Mouse (Mus musculus): Measurements from ENCODE around the gene Pmf1. TPM values are rescaled to one million over a fixed set of nuclear protein-coding genes. Genes with fewer than 3 reads are reported as not detected.
A peak's percentile ranks its signal among the peaks of the same experiment; 100 is the strongest.
"Not testable (repeated sequence)": the region's sequence is repeated elsewhere in the genome, so short reads cannot be mapped to it uniquely, and the experiment has no call there.

The Pmf1 gene
- polyA plus RNA-seq, 1 experiment from 2014 or later: 169 TPM

DNA sequence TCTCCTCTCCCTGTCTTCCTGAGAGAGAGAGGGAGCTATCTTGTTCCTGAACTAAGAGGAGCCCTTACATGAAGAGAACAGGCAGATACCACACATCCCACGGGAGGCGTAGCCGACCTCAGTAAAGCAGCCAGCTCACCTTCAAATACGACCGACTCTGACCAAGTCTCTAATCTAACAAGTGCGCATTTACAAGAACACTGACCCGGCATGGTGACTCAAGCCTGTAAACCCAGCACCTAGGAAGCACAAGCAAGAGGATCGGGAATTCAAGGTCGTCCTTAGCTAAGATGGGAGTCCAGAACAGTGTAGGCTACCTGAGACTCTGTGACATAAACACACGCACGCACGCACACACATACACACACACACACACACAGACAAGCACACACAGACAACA lies 32.4 kb upstream of the Pmf1 start:
- Histone ChIP-seq H3K27ac (ENCODE audit: low read depth, low read length) (no peak overlapping the region), H3K4me3 (ENCODE audit: low read length) (no peak overlapping the region), H3K4me2 (replicated peaks; ENCODE audit: low read depth, low read length) (no peak overlapping the region), H3K27me3 (ENCODE audit: control insufficient read depth, insufficient read depth, low read length) (no peaks in the 10 kb centered on the region), H3K36me3 (ENCODE audit: control insufficient read depth, insufficient read depth, low read length) (no peaks in the 10 kb centered on the region), H3K9ac (ENCODE audit: low read depth, low read length) (no peak overlapping the region), H3K9me3 (ENCODE audit: control insufficient read depth, low read length) (no peaks in the 10 kb centered on the region), H3K4me1 (ENCODE audit: control insufficient read depth, insufficient read depth, low read length) (peaks cover 10% of the 10 kb centered on the region)
- no peak for ATAC-seq (ENCODE audit: low FRiP score, low TSS enrichment)
- 82% methylated on average over 12 of the region's 12 CpGs for WGBS

DNA sequence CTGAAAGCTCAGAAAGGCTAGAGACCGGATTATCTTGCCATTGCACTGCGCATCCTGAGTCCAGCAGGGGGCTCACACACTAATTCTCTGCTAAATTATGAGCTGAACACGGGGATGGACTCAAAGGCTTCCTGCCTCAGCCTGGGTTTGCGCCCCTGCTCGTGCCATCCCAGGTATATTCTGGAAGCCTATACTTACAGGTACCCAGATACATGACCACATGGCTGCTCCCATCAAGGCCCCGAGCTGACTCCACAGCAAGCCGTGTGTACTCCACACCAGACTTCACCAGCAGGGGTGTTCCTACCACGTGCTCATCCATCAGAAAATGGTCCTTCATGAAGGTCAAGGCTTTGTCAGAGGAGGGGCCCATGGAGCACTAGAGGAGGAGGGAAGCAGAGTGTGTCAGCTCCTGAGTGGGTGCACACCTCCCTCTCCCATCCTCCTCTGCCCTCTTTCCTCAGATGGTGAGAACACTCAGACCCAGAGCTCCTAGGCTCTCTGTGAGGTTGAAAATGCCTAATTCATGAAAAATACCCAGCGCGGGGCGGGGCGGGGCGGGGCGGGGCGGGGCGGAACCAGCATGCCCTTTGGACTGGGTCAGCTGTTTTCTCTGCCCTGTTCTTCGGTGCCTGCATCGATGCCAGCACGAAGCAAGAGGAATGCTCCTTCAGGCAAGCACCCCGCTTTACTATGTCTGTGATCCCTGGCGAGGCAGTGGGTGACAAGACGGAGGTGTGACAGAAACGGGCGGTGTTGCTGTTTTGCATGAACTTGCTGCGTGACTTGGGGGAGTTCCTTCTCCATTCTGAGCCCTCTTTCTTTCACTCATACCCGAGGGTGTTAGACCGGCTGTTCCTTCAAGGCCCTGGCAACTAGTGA lies 30.6 kb upstream of the Pmf1 start:
- Histone ChIP-seq H3K27ac (ENCODE audit: low read depth, low read length) (no peak overlapping the region), H3K27me3 (ENCODE audit: control insufficient read depth, insufficient read depth, low read length) (no peaks in the 10 kb centered on the region), H3K4me1 (ENCODE audit: control insufficient read depth, insufficient read depth, low read length) (peaks cover 16% of the 10 kb centered on the region), H3K4me3 (ENCODE audit: low read length) (peak overlapping the region; percentile 18; the same call in 1 of the 2 replicates), H3K9me3 (ENCODE audit: control insufficient read depth, low read length) (no peaks in the 10 kb centered on the region), H3K36me3 (ENCODE audit: control insufficient read depth, insufficient read depth, low read length) (no peaks in the 10 kb centered on the region), H3K4me2 (replicated peaks; ENCODE audit: low read depth, low read length) (peak overlapping the region; percentile 11), H3K9ac (ENCODE audit: low read depth, low read length) (peak overlapping the region; percentile 8; the same call in 1 of the 2 replicates)
- no peak for ATAC-seq (ENCODE audit: low FRiP score, low TSS enrichment)
- WGBS: 16% methylated on average over 27 of the region's 27 CpGs

DNA sequence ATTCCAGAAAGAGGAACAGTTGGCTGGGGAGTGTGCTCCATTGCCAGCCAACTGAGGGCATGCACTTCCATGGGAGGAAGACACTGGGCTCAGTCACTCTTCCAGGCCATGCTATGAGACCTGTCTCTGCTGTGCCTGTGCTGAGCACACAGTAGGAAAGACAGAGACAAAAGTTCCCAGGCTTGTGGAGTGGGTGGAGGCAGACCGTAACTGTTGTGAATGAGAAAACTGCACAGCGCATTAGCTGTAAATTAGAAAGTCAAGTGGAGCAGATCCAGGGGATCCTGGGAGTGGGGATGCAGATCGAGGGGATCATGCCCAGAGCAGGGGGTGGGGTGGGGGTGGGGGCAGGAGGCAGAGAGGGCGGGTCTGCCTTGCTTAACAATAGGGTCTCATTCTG lies 29.5 kb upstream of the Pmf1 start:
- Histone ChIP-seq H3K27ac (ENCODE audit: low read depth, low read length) (no peak overlapping the region), H3K9me3 (ENCODE audit: control insufficient read depth, low read length) (no peaks in the 10 kb centered on the region), H3K27me3 (ENCODE audit: control insufficient read depth, insufficient read depth, low read length) (no peaks in the 10 kb centered on the region), H3K4me3 (ENCODE audit: low read length) (no peak overlapping the region), H3K4me2 (replicated peaks; ENCODE audit: low read depth, low read length) (no peak overlapping the region), H3K9ac (ENCODE audit: low read depth, low read length) (no peak overlapping the region), H3K36me3 (ENCODE audit: control insufficient read depth, insufficient read depth, low read length) (no peaks in the 10 kb centered on the region), H3K4me1 (ENCODE audit: control insufficient read depth, insufficient read depth, low read length) (peaks cover 16% of the 10 kb centered on the region)
- ATAC-seq (ENCODE audit: low FRiP score, low TSS enrichment): no peak
- 60% methylated on average over 4 of the region's 4 CpGs for WGBS

DNA sequence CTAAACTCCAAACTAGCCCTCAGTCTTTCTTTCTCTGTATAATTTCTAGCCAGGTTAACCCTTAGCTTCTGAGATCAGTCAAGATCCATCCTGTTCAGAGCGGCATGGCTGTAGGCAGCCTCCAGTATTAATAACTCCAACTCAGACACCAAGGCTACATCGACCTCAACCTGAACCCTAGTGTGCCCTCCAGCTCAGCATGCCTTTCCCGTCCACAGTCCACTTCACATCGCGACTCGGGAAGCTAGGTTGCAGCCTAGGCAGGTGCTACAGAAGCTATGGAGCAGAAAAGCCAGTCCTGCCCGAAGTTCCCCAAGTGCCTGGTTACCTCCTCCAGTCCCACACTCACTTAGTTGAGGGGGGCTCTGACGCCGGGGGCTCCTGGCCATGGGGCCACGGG lies 27.3 kb upstream of the Pmf1 start:
- Histone ChIP-seq H3K27me3 (ENCODE audit: control insufficient read depth, insufficient read depth, low read length) (no peaks in the 10 kb centered on the region), H3K9ac (ENCODE audit: low read depth, low read length) (peak overlapping the region; percentile 37; the same call in 1 of the 2 replicates), H3K4me2 (replicated peaks; ENCODE audit: low read depth, low read length) (peak overlapping the region; percentile 42), H3K9me3 (ENCODE audit: control insufficient read depth, low read length) (no peaks in the 10 kb centered on the region), H3K27ac (ENCODE audit: low read depth, low read length) (peak overlapping the region; percentile 68), H3K4me3 (ENCODE audit: low read length) (peak overlapping the region; percentile 26), H3K4me1 (ENCODE audit: control insufficient read depth, insufficient read depth, low read length) (peaks cover 16% of the 10 kb centered on the region), H3K36me3 (ENCODE audit: control insufficient read depth, insufficient read depth, low read length) (no peaks in the 10 kb centered on the region)
- WGBS: 58% methylated on average over 10 of the region's 10 CpGs
- 0 out of 2 replicates have a peak, but pooled peaks have one; percentile 11 for ATAC-seq (ENCODE audit: low FRiP score, low TSS enrichment)

DNA sequence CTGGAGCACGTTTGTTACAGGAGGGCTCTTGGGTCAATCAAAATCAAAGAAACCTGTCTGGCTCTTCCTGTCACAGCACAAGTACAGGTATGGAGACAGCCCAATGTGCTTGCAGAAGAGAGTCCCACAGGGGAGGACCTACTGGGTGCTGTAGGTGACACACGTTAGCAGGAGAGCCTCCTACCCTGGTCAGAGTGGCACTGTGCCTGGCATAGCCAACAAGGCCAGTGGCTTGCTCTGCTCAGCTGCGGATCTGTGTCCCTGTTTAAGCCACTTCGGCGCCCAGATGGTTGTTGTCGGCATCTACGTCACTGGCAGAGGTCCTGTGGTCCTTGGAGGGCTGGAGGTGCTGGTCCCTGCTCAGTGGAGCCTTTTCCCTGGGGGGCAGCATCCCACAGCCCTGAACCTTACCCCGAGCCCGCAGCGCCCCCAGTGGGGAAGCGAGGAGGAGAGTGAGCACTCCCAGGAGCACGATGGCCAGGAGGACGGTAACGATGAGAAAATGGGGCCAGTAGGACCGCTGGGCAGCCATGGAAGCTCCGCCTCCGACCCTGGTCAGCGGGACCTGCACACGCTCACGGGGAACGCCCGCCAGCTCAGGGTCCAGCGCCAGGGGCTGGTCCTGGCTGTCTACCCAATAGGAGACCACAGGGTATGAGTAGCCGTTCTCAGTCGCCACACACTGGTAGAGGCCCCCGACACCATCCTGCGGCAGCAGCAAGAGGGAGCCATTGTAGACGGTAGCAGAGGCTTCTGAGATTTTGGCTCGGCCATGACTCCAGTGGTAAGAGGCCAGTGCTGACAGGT lies 26.5 kb upstream of the Pmf1 start:
- H3K9me3 ChIP-seq (ENCODE audit: control insufficient read depth, low read length): no peaks in the 10 kb centered on the region
- H3K36me3 ChIP-seq (ENCODE audit: control insufficient read depth, insufficient read depth, low read length): no peaks in the 10 kb centered on the region
- no peaks in the 10 kb centered on the region for H3K27me3 ChIP-seq (ENCODE audit: control insufficient read depth, insufficient read depth, low read length)
- 9% methylated on average over 29 of the region's 29 CpGs for WGBS
- peak overlapping the region; percentile 68 for H3K27ac ChIP-seq (ENCODE audit: low read depth, low read length)
- peak overlapping the region; percentile 45; the same call in 1 of the 2 replicates for H3K9ac ChIP-seq (ENCODE audit: low read depth, low read length)
- H3K4me1 ChIP-seq (ENCODE audit: control insufficient read depth, insufficient read depth, low read length): peaks cover 16% of the 10 kb centered on the region
- H3K4me2 ChIP-seq (replicated peaks; ENCODE audit: low read depth, low read length): peak overlapping the region; percentile 42
- peak; percentile 95 for ATAC-seq (ENCODE audit: low FRiP score, low TSS enrichment)
- H3K4me3 ChIP-seq (ENCODE audit: low read length): peak overlapping the region; percentile 26

DNA sequence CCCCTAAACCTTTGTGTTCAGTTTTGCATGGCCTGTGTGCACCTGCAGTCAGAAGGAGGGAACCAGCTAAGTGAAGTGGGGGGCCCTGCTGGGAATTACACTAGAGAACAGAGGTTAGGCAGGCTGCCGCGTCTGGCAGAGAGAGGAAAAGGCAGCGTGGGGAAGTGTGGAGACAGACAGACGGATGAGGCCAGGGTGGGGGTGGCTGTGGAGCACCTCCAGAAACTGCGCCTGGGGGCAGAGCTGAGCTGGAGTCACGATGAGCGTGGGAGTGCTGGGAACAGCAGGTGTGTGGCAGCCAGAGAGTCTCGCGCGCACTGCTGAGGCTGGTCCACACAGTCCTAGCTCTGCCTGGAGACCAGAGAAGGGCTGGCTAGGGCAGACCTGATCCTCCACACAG lies 25.4 kb upstream of the Pmf1 start:
- Histone ChIP-seq H3K27me3 (ENCODE audit: control insufficient read depth, insufficient read depth, low read length) (no peaks in the 10 kb centered on the region), H3K4me2 (replicated peaks; ENCODE audit: low read depth, low read length) (no peak overlapping the region), H3K27ac (ENCODE audit: low read depth, low read length) (no peak overlapping the region), H3K4me1 (ENCODE audit: control insufficient read depth, insufficient read depth, low read length) (peaks cover 13% of the 10 kb centered on the region), H3K36me3 (ENCODE audit: control insufficient read depth, insufficient read depth, low read length) (no peaks in the 10 kb centered on the region), H3K9ac (ENCODE audit: low read depth, low read length) (no peak overlapping the region), H3K9me3 (ENCODE audit: control insufficient read depth, low read length) (no peaks in the 10 kb centered on the region), H3K4me3 (ENCODE audit: low read length) (no peak overlapping the region)
- no peak for ATAC-seq (ENCODE audit: low FRiP score, low TSS enrichment)
- WGBS: 43% methylated on average over 10 of the region's 10 CpGs

DNA sequence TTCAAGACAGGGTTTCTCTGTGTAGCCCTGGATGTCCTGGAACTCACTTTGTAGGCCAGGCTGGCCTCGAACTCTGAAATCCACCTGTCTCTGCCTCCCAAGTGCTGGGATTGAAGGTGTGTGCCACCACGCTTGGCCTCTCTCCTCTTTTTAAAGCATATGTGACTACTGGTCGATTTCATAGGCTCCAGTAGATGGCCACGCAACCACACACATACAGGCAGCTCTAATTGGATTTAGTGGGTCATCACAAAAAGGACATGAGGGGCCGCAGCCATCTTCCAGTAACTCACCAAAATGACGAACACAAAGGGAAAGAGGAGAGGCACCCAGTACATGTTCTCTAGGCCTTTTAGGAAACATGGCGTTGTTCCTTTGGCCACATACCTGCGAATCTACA lies 18.5 kb upstream of the Pmf1 start:
- H3K9me3 ChIP-seq (ENCODE audit: control insufficient read depth, low read length); ATAC-seq (ENCODE audit: low FRiP score, low TSS enrichment); H3K4me2 ChIP-seq (replicated peaks; ENCODE audit: low read depth, low read length); H3K27me3 ChIP-seq (ENCODE audit: control insufficient read depth, insufficient read depth, low read length); H3K9ac ChIP-seq (ENCODE audit: low read depth, low read length); H3K36me3 ChIP-seq (ENCODE audit: control insufficient read depth, insufficient read depth, low read length); H3K4me3 ChIP-seq (ENCODE audit: low read length); H3K27ac ChIP-seq (ENCODE audit: low read depth, low read length): not testable (repeated sequence)
- 74% methylated on average over 8 of the region's 8 CpGs for WGBS
- H3K4me1 ChIP-seq (ENCODE audit: control insufficient read depth, insufficient read depth, low read length): peaks cover 13% of the 10 kb centered on the region

DNA sequence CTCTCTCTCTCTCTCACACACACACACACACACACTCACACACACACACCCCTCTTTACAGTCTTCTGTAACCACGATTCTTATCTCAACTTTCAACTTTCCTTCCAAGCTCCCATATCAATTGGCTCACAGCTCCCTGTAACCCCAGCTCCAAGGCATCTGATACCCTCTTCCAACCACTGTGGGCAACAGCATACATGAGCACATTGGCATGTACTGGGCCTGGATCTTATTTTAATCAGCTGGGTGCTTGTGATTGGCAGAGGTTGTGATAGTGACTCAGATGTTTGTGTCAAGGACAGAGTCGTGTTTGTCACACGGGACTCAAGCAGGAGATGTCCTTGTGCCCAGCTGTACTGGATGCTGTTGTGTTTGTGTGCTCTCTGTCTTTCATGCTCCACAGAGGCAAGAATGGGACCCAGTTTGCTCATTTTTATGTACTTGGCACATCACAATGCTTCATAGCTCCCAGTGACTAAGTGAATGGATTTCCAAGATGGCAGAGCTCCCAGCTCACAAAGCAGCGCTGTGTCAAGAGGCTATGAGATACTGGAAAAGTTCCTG lies 17.3 kb upstream of the Pmf1 start:
- peaks cover 16% of the 10 kb centered on the region for H3K4me1 ChIP-seq (ENCODE audit: control insufficient read depth, insufficient read depth, low read length)
- no peak for ATAC-seq (ENCODE audit: low FRiP score, low TSS enrichment)
- no peaks in the 10 kb centered on the region for H3K27me3 ChIP-seq (ENCODE audit: control insufficient read depth, insufficient read depth, low read length)
- no peak overlapping the region for H3K27ac ChIP-seq (ENCODE audit: low read depth, low read length)
- WGBS: 79% methylated on average over 4 of the region's 4 CpGs
- H3K9ac ChIP-seq (ENCODE audit: low read depth, low read length): no peak overlapping the region
- H3K4me2 ChIP-seq (replicated peaks; ENCODE audit: low read depth, low read length): no peak overlapping the region
- H3K9me3 ChIP-seq (ENCODE audit: control insufficient read depth, low read length): no peaks in the 10 kb centered on the region
- H3K36me3 ChIP-seq (ENCODE audit: control insufficient read depth, insufficient read depth, low read length): no peaks in the 10 kb centered on the region
- no peak overlapping the region for H3K4me3 ChIP-seq (ENCODE audit: low read length)
